Mouse (Mus musculus) C2C12 (cell line): Measurements from ENCODE around the gene Zfhx3. TPM values are rescaled to one million over a fixed set of nuclear protein-coding genes. Genes with fewer than 3 reads are reported as not detected.

ENCODE experiments used
- H3K27me3 ChIP-seq: one replicate; pipeline ENCODE4 v1.6.1; 2011; ENCODE audit not compliant: control insufficient read depth, insufficient read depth, insufficient read length
- H3K36me3 ChIP-seq: one replicate; pipeline ENCODE4 v1.6.1; 2011; ENCODE audit not compliant: control insufficient read depth, insufficient read depth
- H3K4me3 ChIP-seq: one replicate; pipeline ENCODE4 v1.5.1; 2011; ENCODE audit warnings: mild to moderate bottlenecking, control low read depth; ENCODE audit not compliant: poor library complexity, insufficient read depth, severe bottlenecking
- H3K79me2 ChIP-seq: one replicate; pipeline ENCODE4 v1.6.1; 2011; ENCODE audit not compliant: control insufficient read depth, insufficient read depth
- H3K79me3 ChIP-seq: one replicate; pipeline ENCODE4 v1.6.1; 2011; ENCODE audit warnings: low read depth, control low read depth
- H3ac ChIP-seq: one replicate; pipeline ENCODE3; 2011; ENCODE audit warnings: low read depth; ENCODE audit not compliant: control insufficient read depth, insufficient read length
- CEBPB ChIP-seq: IDR thresholded peaks from one replicate; pipeline ENCODE4 v1.6.1; 2011; ENCODE audit warnings: low read depth, mild to moderate bottlenecking, control low read depth, moderate library complexity
- CTCF ChIP-seq: IDR thresholded peaks from one replicate; pipeline ENCODE4 v1.5.1; 2011; ENCODE audit not compliant: control insufficient read depth, insufficient read depth, insufficient read length
- FOSL1 ChIP-seq: IDR thresholded peaks from one replicate; pipeline ENCODE4 v1.8.0; 2011; ENCODE audit warnings: mild to moderate bottlenecking, low read length; ENCODE audit not compliant: poor library complexity, insufficient read depth, severe bottlenecking
- MAX ChIP-seq: IDR thresholded peaks from one replicate; pipeline ENCODE4 v1.6.1; 2011; ENCODE audit warnings: mild to moderate bottlenecking, control low read depth
- MYOD1 ChIP-seq: IDR thresholded peaks from one replicate; pipeline ENCODE4 v1.6.1; 2011; ENCODE audit warnings: low read depth; ENCODE audit not compliant: control insufficient read depth, insufficient read length
- MYOG ChIP-seq: IDR thresholded peaks from one replicate; pipeline ENCODE4 v1.6.1; 2011; ENCODE audit not compliant: control insufficient read depth, insufficient read length; ENCODE audit errors: extremely low read depth
- USF1 ChIP-seq: IDR thresholded peaks from one replicate; pipeline ENCODE4 v1.6.1; 2011; ENCODE audit warnings: low read depth, mild to moderate bottlenecking, control low read depth, moderate library complexity
- polyA plus RNA-seq: library from polyadenylated mRNA; unstranded; fragments of >200 nt; fragmentation: generic; extraction: Trizol; gene quantifications from one replicate; pipeline ENCODE4 v1.2.1, GENCODE M21; 2012; ENCODE audit warnings: missing spikeins

The Zfhx3 gene
- polyA plus RNA-seq, 1 experiment: 4.3 TPM

- TF ChIP-seq FOSL1 (no peak), USF1 (no peak), MYOG (no peak), MYOD1 (no peak)
- Histone ChIP-seq H3K4me3 (no peak overlapping the region), H3K27me3 (no peaks in the 10 kb centered on the region), H3K36me3 (no peaks in the 10 kb centered on the region), H3K79me3 (peaks cover 5% of the 10 kb centered on the region), H3K79me2 (peaks cover 14% of the 10 kb centered on the region), H3ac (no peak overlapping the region)
These were observed 759.1 kb downstream of the Zfhx3 start for GRCm38 (mm10) chr8:108701381-108702175.

- no peaks in the 10 kb centered on the region for H3K27me3 ChIP-seq
- H3ac ChIP-seq: no peak overlapping the region
- peaks cover 5% of the 10 kb centered on the region for H3K79me3 ChIP-seq
- H3K79me2 ChIP-seq: peaks cover 16% of the 10 kb centered on the region
- no peak for TF ChIP-seq CEBPB
- no peak for TF ChIP-seq MAX
- TF ChIP-seq MYOD1: no peak
- no peak for TF ChIP-seq USF1
- no peak for TF ChIP-seq MYOG
- TF ChIP-seq FOSL1: no peak
- TF ChIP-seq CTCF: no peak
- no peak overlapping the region for H3K4me3 ChIP-seq
- no peaks in the 10 kb centered on the region for H3K36me3 ChIP-seq
These were observed 759.8 kb downstream of the Zfhx3 start for GRCm38 (mm10) chr8:108702201-108702600.

GRCm38 (mm10) chr8:108705751-108706150 lies 763.3 kb downstream of the Zfhx3 start:
- peaks cover 18% of the 10 kb centered on the region for H3K79me3 ChIP-seq
- peaks cover 44% of the 10 kb centered on the region for H3K79me2 ChIP-seq
- no peaks in the 10 kb centered on the region for H3K27me3 ChIP-seq
- no peaks in the 10 kb centered on the region for H3K36me3 ChIP-seq
- no peak overlapping the region for H3ac ChIP-seq
- no peak overlapping the region for H3K4me3 ChIP-seq
- TF ChIP-seq MYOG: no peak
- TF ChIP-seq CTCF: no peak

GRCm38 (mm10) chr8:108706491-108706847 lies 764.0 kb downstream of the Zfhx3 start:
- Histone ChIP-seq H3ac (no peak overlapping the region), H3K27me3 (no peaks in the 10 kb centered on the region), H3K79me2 (peaks cover 49% of the 10 kb centered on the region), H3K4me3 (no peak overlapping the region), H3K79me3 (peaks cover 18% of the 10 kb centered on the region), H3K36me3 (no peaks in the 10 kb centered on the region)
- TF ChIP-seq FOSL1 (no peak), CEBPB (peak; percentile 74), MYOG (no peak), USF1 (no peak)

DNA sequence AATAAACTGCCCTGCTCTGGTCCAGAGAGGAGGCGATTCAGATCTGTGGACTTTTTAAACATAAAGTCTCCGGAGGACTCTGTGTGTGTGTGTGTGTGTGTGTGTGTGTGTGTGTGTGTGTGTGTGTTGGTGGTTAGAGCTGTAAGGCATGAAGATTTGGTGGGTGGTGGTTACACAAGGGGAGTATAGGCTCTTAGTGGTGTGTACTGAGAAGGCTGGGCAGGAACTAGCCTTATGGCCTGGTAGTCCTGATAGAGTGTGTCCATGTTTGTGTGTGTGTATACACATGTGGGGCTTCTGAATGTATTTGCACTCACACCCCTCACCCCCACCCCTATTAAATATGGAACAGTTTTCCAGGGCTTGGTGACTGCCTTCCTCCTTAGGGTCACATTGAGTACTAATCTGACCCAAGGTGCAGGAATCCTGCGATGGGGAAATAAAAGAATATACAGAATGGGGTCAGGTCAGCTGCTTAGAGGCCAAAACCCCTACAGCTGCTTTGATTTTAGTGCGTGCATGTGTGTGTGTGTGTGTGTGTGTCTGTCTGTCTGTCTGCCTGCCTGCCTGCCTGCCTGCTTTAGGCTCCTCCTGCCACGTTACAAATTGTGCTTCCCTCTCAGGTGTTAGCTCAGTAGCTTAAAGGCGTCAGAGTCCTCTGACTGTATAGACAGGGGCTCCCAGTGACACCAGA lies 764.6 kb downstream of the Zfhx3 start:
- Histone ChIP-seq H3K36me3 (no peaks in the 10 kb centered on the region), H3K27me3 (no peaks in the 10 kb centered on the region), H3K79me2 (peaks cover 55% of the 10 kb centered on the region), H3K79me3 (peaks cover 21% of the 10 kb centered on the region), H3ac (no peak overlapping the region), H3K4me3 (no peak overlapping the region)
- no peak for TF ChIP-seq CEBPB
- TF ChIP-seq USF1: no peak
- no peak for TF ChIP-seq FOSL1
- TF ChIP-seq MAX: no peak
- TF ChIP-seq MYOD1: no peak
- TF ChIP-seq MYOG: no peak
- TF ChIP-seq CTCF: no peak

GRCm38 (mm10) chr8:108707576-108708281 lies 765.3 kb downstream of the Zfhx3 start:
- Histone ChIP-seq H3K4me3 (no peak overlapping the region), H3K27me3 (no peaks in the 10 kb centered on the region), H3ac (no peak overlapping the region), H3K36me3 (no peaks in the 10 kb centered on the region), H3K79me3 (peaks cover 27% of the 10 kb centered on the region), H3K79me2 (peaks cover 62% of the 10 kb centered on the region)
- no peak for TF ChIP-seq MYOG
- no peak for TF ChIP-seq CTCF
- TF ChIP-seq CEBPB: peak; percentile 75
- TF ChIP-seq FOSL1: no peak
- TF ChIP-seq MAX: no peak
